Mouse (Mus musculus) MEL (cell line): ENCODE measurements around the gene Spats1. TPM values are rescaled to one million over a fixed set of nuclear protein-coding genes. Genes with fewer than 3 reads are reported as not detected.
A peak's percentile ranks its signal among the peaks of the same experiment; 100 is the strongest.

Source experiments
- DNase-seq: peaks from one replicate; pipeline ENCODE4 v3.0.0; 2011; ENCODE audit warnings: low read depth, low spot score
- H3K27ac ChIP-seq: 2 replicates; pipeline ENCODE4 v1.5.1; 2012; ENCODE audit warnings: low read depth, mild to moderate bottlenecking, control low read depth, low read length, moderate library complexity; ENCODE audit not compliant: control insufficient read depth
- H3K27me3 ChIP-seq, 2 experiments: fragments of 150-350 bp in 1 of 2; sonication (generic) in 1 of 2; 2 replicates each; pipeline ENCODE4 v1.6.1; 2012; ENCODE audit warnings: low read length in 2 of 2, mild to moderate bottlenecking in 2 of 2, improper control_type of control experiment in 1 of 2, moderate library complexity in 1 of 2; ENCODE audit not compliant: insufficient read depth in 2 of 2, control insufficient read depth in 1 of 2
- H3K36me3 ChIP-seq, 2 experiments: 2 replicates each; pipeline ENCODE4 v1.6.1; 2012 to 2014; ENCODE audit warnings: low read length in 2 of 2, improper control_type of control experiment in 1 of 2, inconsistent platforms in 1 of 2, mild to moderate bottlenecking in 1 of 2; ENCODE audit not compliant: insufficient read depth in 2 of 2, control insufficient read depth in 1 of 2
- H3K4me1 ChIP-seq, 2 experiments: fragments of 150-350 bp in 1 of 2; sonication (generic) in 1 of 2; 2 replicates each; pipeline ENCODE4 v1.6.1; 2012; ENCODE audit warnings: low read length in 2 of 2, improper control_type of control experiment in 1 of 2, mild to moderate bottlenecking in 1 of 2; ENCODE audit not compliant: insufficient read depth in 2 of 2, control insufficient read depth in 1 of 2
- H3K4me3 ChIP-seq, 2 experiments: fragments of 150-350 bp in 1 of 2; sonication (generic) in 1 of 2; 2 replicates each; pipeline ENCODE4 v1.5.1; 2012; ENCODE audit warnings: low read depth in 2 of 2, low read length in 2 of 2, mild to moderate bottlenecking in 2 of 2, moderate library complexity in 2 of 2, control low read depth in 1 of 2, improper control_type of control experiment in 1 of 2; ENCODE audit not compliant: control insufficient read depth in 1 of 2, insufficient read depth in 1 of 2
- H3K79me2 ChIP-seq: 2 replicates; pipeline ENCODE4 v1.6.1; 2012; ENCODE audit warnings: mild to moderate bottlenecking, low read length, moderate library complexity; ENCODE audit not compliant: control insufficient read depth, poor library complexity, insufficient read depth
- H3K9ac ChIP-seq: 2 replicates; pipeline ENCODE4 v1.6.1; 2012; ENCODE audit warnings: low read depth, mild to moderate bottlenecking, control low read depth, low read length, moderate library complexity; ENCODE audit not compliant: control insufficient read depth, poor library complexity, severe bottlenecking
- H3K9me3 ChIP-seq: fragments of 150-350 bp; sonication (generic); replicated peaks from 2 replicates; pipeline ENCODE4 v1.6.1; 2012; ENCODE audit warnings: mild to moderate bottlenecking, low read length, improper control_type of control experiment, moderate library complexity; ENCODE audit not compliant: insufficient read depth
- EP300 ChIP-seq, 2 experiments: IDR thresholded peaks; 2 replicates each; pipeline ENCODE4 v1.6.1; 2011; ENCODE audit warnings: improper control_type of control experiment in 2 of 2, low read length in 2 of 2, low read depth in 1 of 2, mild to moderate bottlenecking in 1 of 2
- MAX ChIP-seq: IDR thresholded peaks from 2 replicates; pipeline ENCODE4 v1.6.1; 2011; ENCODE audit warnings: low read length, improper control_type of control experiment
- MAZ ChIP-seq: IDR thresholded peaks from 2 replicates; pipeline ENCODE4 v1.6.1; 2012; ENCODE audit warnings: low read depth, mild to moderate bottlenecking, inconsistent platforms, low read length, improper control_type of control experiment
- MYB ChIP-seq: IDR thresholded peaks from 2 replicates; pipeline ENCODE4 v1.6.1; 2011; ENCODE audit warnings: mild to moderate bottlenecking, low read depth, low read length, improper control_type of control experiment
- NELFE ChIP-seq: IDR thresholded peaks from 2 replicates; pipeline ENCODE4 v1.6.1; 2011; ENCODE audit warnings: low read depth, low read length, improper control_type of control experiment
- ZMIZ1 ChIP-seq: IDR thresholded peaks from 2 replicates; pipeline ENCODE4 v1.6.1; 2012; ENCODE audit warnings: low read depth, mild to moderate bottlenecking, inconsistent platforms, low read length, improper control_type of control experiment, moderate library complexity
- polyA plus RNA-seq, 2 experiments: library from polyadenylated mRNA; stranded (reverse) in 1 of 2; unstranded in 1 of 2; fragments of >175 nt in 1 of 2; fragments of >200 nt in 1 of 2; gene quantifications; 2 replicates each; pipeline versions ENCODE4 v1.2.1 to v1.2.4; 2012; ENCODE audit warnings: low replicate concordance in 2 of 2, low read depth in 1 of 2; ENCODE audit not compliant: insufficient read length in 2 of 2, insufficient read depth in 1 of 2, missing spikeins in 1 of 2
- total RNA-seq: library from RNA; depleted of rRNA; stranded (reverse); fragments of 300-350 nt; gene quantifications from 2 replicates; pipeline ENCODE4 v1.2.3, GENCODE M21; 2012; rRNA removed

Gene Spats1
- total and polyA plus RNA-seq, 3 experiments = 1.5 to 149 (median 2.5) TPM

GRCm38 (mm10) chr17:45394612-45395011 lies 80.6 kb downstream of the Spats1 start:
- H3K4me1 ChIP-seq = no peaks in the 10 kb centered on the region
- TF ChIP-seq NELFE (no peak), ZMIZ1 (no peak), EP300 (IDR thresholded peaks at IDR 0.05; ENCODE audit: low read depth in 1 of 2, low read length in 2 of 2) (no peak), MAZ (no peak), MYB (no peak)
- TF ChIP-seq, all 39 proteins: peak for 0
- H3K27me3 ChIP-seq = no peaks in the 10 kb centered on the region

GRCm38 (mm10) chr17:45393765-45394164 lies 81.5 kb downstream of the Spats1 start:
- Histone ChIP-seq H3K36me3 (peaks cover 2 to 38% of the 10 kb centered on the region in 2 experiments; a peak in 3 of 4 replicates), H3K27me3 (no peaks in the 10 kb centered on the region), H3K4me3 (no peak overlapping the region), H3K4me1 (no peaks in the 10 kb centered on the region), H3K9ac (no peak overlapping the region), H3K9me3 (no peaks in the 10 kb centered on the region), H3K27ac (no peak overlapping the region), H3K79me2 (peaks cover 10% of the 10 kb centered on the region)
- DNase-seq = no peak
- no peak for TF ChIP-seq MAZ
- no peak for TF ChIP-seq MAX

More at GRCm38 (mm10) chr17:45394612-45395011, 80.6 kb downstream of the Spats1 start:
- Histone ChIP-seq H3K4me3 (no peak overlapping the region), H3K79me2 (peaks cover 10% of the 10 kb centered on the region), H3K9me3 (no peaks in the 10 kb centered on the region), H3K9ac (no peak overlapping the region), H3K36me3 (peaks cover 2 to 38% of the 10 kb centered on the region in 2 experiments; a peak in 3 of 4 replicates), H3K27ac (no peak overlapping the region)
- peak; percentile 37 for DNase-seq

Other genes starting within 250 kb of the Spats1 start
- gene Cdc5l, start 41.7 kb downstream of the Spats1 start, total RNA-seq = 63.4 and 69.9 TPM in 2 replicates
- 10 to 100 TPM in 1 of 2 experiments, not detected in 1; 89.0 TPM for gene Cdc5l, start 41.7 kb downstream of the Spats1 start, polyA plus RNA-seq
- gene Aars2, start 31.4 kb upstream of the Spats1 start, total RNA-seq = 13.6 and 14.4 TPM in 2 replicates
- gene Aars2, start 31.4 kb upstream of the Spats1 start, polyA plus RNA-seq = 10 to 100 TPM; 25.6 to 63.5 TPM
- gene Tcte1, start 48.0 kb upstream of the Spats1 start, total RNA-seq = not detected in 2 replicates
- not detected for gene Tcte1, start 48.0 kb upstream of the Spats1 start, polyA plus RNA-seq
- 0.15 and 0.33 TPM in 2 replicates for gene Tmem151b, start 74.3 kb upstream of the Spats1 start, total RNA-seq
- 1 to 10 TPM in 1 of 2 experiments, not detected in 1; 1.1 TPM for gene Tmem151b, start 74.3 kb upstream of the Spats1 start, polyA plus RNA-seq
- 2.7 and 3.3 TPM in 2 replicates for gene Nfkbie, start 80.3 kb upstream of the Spats1 start, total RNA-seq
- 1 to 10 TPM in 1 of 2 experiments, not detected in 1; 5.7 TPM for gene Nfkbie, start 80.3 kb upstream of the Spats1 start, polyA plus RNA-seq
- gene Slc35b2, start 88.5 kb upstream of the Spats1 start, total RNA-seq = 65.8 and 81.7 TPM in 2 replicates
- gene Slc35b2, start 88.5 kb upstream of the Spats1 start, polyA plus RNA-seq = 100 to 1,000 TPM in 1 of 2 experiments, not detected in 1; 111 TPM
- 1,032 and 1,220 TPM in 2 replicates for gene Hsp90ab1, start 97.9 kb upstream of the Spats1 start, total RNA-seq
- gene Hsp90ab1, start 97.9 kb upstream of the Spats1 start, polyA plus RNA-seq = over 10,000 TPM in 1 of 2 experiments, 1,000 to 10,000 TPM in 1; 4,130 to 27,726 TPM
- 200 and 238 TPM in 2 replicates for gene Slc29a1, start 124.2 kb upstream of the Spats1 start, total RNA-seq
- gene Slc29a1, start 124.2 kb upstream of the Spats1 start, polyA plus RNA-seq = 100 to 1,000 TPM in 1 of 2 experiments, not detected in 1; 341 TPM
- gene Mymx, start 126.7 kb upstream of the Spats1 start, total RNA-seq = not detected in 2 replicates
- not detected for gene Mymx, start 126.7 kb upstream of the Spats1 start, polyA plus RNA-seq
- not detected in 2 replicates for gene Capn11, start 183.9 kb upstream of the Spats1 start, total RNA-seq
- under 1 TPM in 1 of 2 experiments, not detected in 1; 0.03 TPM for gene Capn11, start 183.9 kb upstream of the Spats1 start, polyA plus RNA-seq
- gene Mrpl14, start 210.9 kb upstream of the Spats1 start, total RNA-seq = 66.2 and 68.0 TPM in 2 replicates
- gene Mrpl14, start 210.9 kb upstream of the Spats1 start, polyA plus RNA-seq = 100 to 1,000 TPM in 1 of 2 experiments, not detected in 1; 159 TPM
- gene Tmem63b, start 211.5 kb upstream of the Spats1 start, total RNA-seq = 12.0 and 12.3 TPM in 2 replicates
- gene Tmem63b, start 211.5 kb upstream of the Spats1 start, polyA plus RNA-seq = 10 to 100 TPM in 1 of 2 experiments, not detected in 1; 37.9 TPM